Mouse (Mus musculus): ENCODE measurements around the gene Urb2. TPM values are rescaled to one million over a fixed set of nuclear protein-coding genes. Genes with fewer than 3 reads are reported as not detected.
A peak's percentile ranks its signal among the peaks of the same experiment; 100 is the strongest.

Urb2 gene
- total and polyA plus RNA-seq, 3 experiments, result 2.6 to 6.3 (median 6.2) TPM

DNA sequence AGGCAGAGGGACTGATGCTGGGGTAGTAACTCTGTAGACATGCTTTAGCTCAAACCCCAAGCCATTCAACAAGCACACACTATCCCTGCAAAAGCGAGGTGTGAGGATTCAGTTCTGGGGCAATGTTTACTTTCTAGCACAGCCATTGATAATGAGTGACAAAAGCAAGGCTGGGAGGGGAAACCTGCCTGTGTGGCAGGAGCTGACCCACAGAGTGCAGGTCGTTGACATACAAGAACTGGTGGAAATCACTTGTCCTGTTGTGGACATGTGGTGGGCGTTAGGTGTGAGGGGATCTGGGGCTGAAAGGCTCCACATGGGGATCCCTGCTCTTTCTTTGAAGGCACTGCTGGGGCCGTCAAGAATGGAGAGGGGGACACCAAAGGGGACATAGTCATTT, 31.3 kb downstream of the Urb2 start:
- no peaks in the 10 kb centered on the region for H3K4me1 ChIP-seq (ENCODE audit: control insufficient read depth, insufficient read depth, low read length)
- TF ChIP-seq EP300 (IDR thresholded peaks at IDR 0.05; ENCODE audit: insufficient read depth, low read depth, low read length) (no peak), CTCF (IDR thresholded peaks at IDR 0.05) (no peak), POLR2A (IDR thresholded peaks at IDR 0.05; ENCODE audit: insufficient read depth, low read depth, low read length) (no peak)
- no peaks in the 10 kb centered on the region for H3K36me3 ChIP-seq (ENCODE audit: control insufficient read depth, insufficient read depth, low read length)
- no peak overlapping the region for H3K4me3 ChIP-seq
- intact Hi-C loops (cut with DNase I), result loop anchor here (1.0 to 5.0 kb wide), 3 partner anchors 178 to 297 kb away; partner anchors contain the start of gene Galnt2
- no peak overlapping the region for H3K27ac ChIP-seq
- DNase-seq, result no peak
- H3K79me2 ChIP-seq (replicated peaks; ENCODE audit: control insufficient read depth, insufficient read depth, low read length), result no peaks in the 10 kb centered on the region
- H3K27me3 ChIP-seq (ENCODE audit: control insufficient read depth, insufficient read depth, low read length), result no peaks in the 10 kb centered on the region
- no peak overlapping the region for H3K9ac ChIP-seq (ENCODE audit: low read depth, low read length)
- 74% methylated on average over 4 of the region's 4 CpGs for WGBS

DNA sequence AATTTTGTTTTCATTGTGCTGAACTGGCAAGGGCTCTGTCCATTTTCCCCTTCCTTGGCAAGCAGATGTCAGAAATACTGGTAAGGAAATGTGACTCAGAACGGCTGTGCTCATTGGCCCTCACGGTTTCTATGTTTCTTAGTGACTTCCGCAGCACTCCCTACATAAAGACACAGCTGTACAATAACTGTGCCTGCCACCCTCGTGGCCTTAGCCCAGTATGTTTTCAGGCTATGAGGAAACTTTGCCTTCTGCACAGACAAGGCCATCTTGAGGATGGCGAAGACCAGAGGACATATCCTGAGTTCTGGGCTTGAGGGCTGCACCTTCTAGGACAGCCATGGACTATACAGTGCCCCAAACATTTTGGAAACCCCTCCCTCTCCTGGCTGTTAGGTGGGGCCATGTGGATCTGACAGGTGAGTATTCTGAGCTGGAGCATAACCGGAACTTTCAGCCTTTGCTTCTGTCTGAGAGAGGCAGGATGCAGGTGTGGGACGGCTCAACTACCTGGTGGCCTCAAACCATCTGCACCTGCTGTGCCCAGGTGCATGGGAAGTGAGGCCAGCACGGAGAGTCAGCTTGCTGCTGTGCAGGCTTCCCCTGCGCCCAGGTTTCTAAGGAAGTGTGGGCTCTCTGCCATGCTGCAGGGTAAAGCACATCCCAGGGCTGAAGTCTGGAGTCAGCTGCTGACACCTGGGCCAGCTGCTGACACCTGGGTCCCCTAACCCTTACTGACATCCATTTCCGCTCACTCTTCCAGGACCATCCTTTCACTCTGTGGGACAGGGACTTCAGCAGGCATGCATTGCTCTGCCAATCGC, 35.7 kb downstream of the Urb2 start:
- DNase-seq, result no peak
- WGBS, result 77% methylated on average over 11 of the region's 11 CpGs
- TF ChIP-seq CTCF (IDR thresholded peaks at IDR 0.05) (no peak), POLR2A (IDR thresholded peaks at IDR 0.05; ENCODE audit: insufficient read depth, low read depth, low read length) (no peak), EP300 (IDR thresholded peaks at IDR 0.05; ENCODE audit: insufficient read depth, low read depth, low read length) (no peak)
- Histone ChIP-seq H3K79me2 (replicated peaks; ENCODE audit: control insufficient read depth, insufficient read depth, low read length) (no peaks in the 10 kb centered on the region), H3K9ac (ENCODE audit: low read depth, low read length) (no peak overlapping the region), H3K4me3 (no peak overlapping the region), H3K27me3 (ENCODE audit: control insufficient read depth, insufficient read depth, low read length) (no peaks in the 10 kb centered on the region), H3K36me3 (ENCODE audit: control insufficient read depth, insufficient read depth, low read length) (no peaks in the 10 kb centered on the region), H3K4me1 (ENCODE audit: control insufficient read depth, insufficient read depth, low read length) (no peaks in the 10 kb centered on the region), H3K27ac (no peak overlapping the region)
- intact Hi-C loops (cut with DNase I), result no loop called here

DNA sequence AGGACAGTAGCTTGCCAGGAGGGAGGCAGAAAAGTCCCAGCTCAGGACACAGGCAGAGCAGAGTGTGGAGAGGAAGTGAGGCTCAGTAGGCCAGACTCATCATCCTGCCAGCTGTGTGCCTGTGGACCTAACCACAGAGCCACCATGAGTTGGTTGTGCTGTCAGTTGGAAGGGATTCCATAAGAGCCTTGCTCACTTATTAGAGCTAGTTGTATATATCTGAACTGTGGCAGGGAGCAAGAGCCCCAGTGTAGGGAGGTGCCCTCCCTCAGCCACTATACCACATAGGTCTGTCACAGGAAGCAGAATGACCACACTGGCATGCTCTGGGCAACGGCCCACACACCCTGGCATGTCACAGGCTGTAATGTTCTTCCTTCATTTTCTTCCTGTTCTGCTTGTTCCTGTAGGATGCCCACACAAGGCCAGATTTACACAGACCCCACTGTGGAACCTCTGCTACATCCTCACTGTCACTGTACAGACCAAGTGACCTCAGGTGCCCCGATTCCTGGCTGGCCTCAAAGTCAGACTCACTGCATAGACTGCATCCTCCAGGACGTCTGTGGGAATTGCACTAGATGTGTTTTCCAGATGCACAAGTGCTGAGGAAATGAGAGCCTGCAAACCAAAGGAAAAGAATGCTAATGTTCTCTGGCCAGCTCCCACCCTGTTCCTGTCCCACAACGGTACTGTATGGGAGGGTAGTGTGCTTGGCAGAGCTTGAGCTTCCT, 45.2 kb downstream of the Urb2 start:
- peak; percentile 47 to 68 for DNase-seq
- Histone ChIP-seq H3K4me1 (ENCODE audit: control insufficient read depth, insufficient read depth, low read length) (peaks cover 18% of the 10 kb centered on the region), H3K9ac (ENCODE audit: low read depth, low read length) (no peak overlapping the region), H3K27ac (peak overlapping the region; percentile 12), H3K36me3 (ENCODE audit: control insufficient read depth, insufficient read depth, low read length) (peaks cover 2% of the 10 kb centered on the region; the same call in 1 of the 2 replicates), H3K27me3 (ENCODE audit: control insufficient read depth, insufficient read depth, low read length) (no peaks in the 10 kb centered on the region), H3K4me3 (no peak overlapping the region), H3K79me2 (replicated peaks; ENCODE audit: control insufficient read depth, insufficient read depth, low read length) (no peaks in the 10 kb centered on the region)
- 38% methylated on average over 4 of the region's 4 CpGs for WGBS
- TF ChIP-seq EP300 (IDR thresholded peaks at IDR 0.05; ENCODE audit: insufficient read depth, low read depth, low read length), result peak; percentile 91
- peak; percentile 41 for TF ChIP-seq CTCF (IDR thresholded peaks at IDR 0.05)
- peak; percentile 28; the same call in 1 of the 2 replicates for TF ChIP-seq POLR2A (IDR thresholded peaks at IDR 0.05; ENCODE audit: insufficient read depth, low read depth, low read length)
- intact Hi-C loops (cut with DNase I), result no loop called here

DNA sequence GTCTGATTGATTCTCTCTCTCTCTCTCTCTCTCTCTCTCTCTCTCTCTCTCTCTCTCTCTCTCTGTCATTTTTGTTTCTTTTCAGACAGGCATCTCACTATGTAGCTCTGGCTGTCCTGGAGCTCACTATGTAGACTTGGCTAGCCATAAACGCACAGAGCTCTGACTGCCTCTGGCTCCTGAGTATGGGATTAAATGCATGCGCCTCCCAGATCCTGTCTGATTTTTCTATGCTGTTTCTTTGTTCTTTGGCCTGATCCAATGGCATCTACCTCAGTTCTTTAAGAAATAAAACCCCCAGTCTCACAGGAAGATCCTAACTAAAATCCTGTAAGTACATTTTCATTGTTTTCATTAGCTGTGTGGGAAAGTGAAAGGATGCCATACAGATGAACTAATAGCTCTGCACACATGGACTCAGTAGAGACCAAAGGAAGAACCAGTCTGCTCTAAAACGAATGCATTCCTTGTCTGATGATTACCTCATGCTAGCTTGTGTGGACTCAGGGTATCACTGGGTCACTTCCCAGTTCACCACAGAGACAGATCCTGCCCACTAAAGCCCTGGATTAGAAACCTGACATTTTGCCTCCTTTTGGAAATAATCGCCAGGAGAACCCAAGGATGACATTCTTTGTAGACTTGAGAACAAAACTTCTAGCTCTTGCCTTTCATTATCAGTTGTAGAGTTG, 45.9 kb downstream of the Urb2 start:
- H3K4me3 ChIP-seq, result no peak overlapping the region
- H3K4me1 ChIP-seq (ENCODE audit: control insufficient read depth, insufficient read depth, low read length), result peaks cover 18% of the 10 kb centered on the region
- no peak overlapping the region for H3K9ac ChIP-seq (ENCODE audit: low read depth, low read length)
- H3K79me2 ChIP-seq (replicated peaks; ENCODE audit: control insufficient read depth, insufficient read depth, low read length), result no peaks in the 10 kb centered on the region
- no peak for DNase-seq
- TF ChIP-seq CTCF (IDR thresholded peaks at IDR 0.05) (no peak), EP300 (IDR thresholded peaks at IDR 0.05; ENCODE audit: insufficient read depth, low read depth, low read length) (no peak), POLR2A (IDR thresholded peaks at IDR 0.05; ENCODE audit: insufficient read depth, low read depth, low read length) (no peak)
- no peaks in the 10 kb centered on the region for H3K27me3 ChIP-seq (ENCODE audit: control insufficient read depth, insufficient read depth, low read length)
- intact Hi-C loops (cut with DNase I), result no loop called here
- peak overlapping the region; percentile 65 for H3K27ac ChIP-seq
- peaks cover 2% of the 10 kb centered on the region; the same call in 1 of the 2 replicates for H3K36me3 ChIP-seq (ENCODE audit: control insufficient read depth, insufficient read depth, low read length)
- 41% methylated on average over 4 of the region's 4 CpGs for WGBS

DNA sequence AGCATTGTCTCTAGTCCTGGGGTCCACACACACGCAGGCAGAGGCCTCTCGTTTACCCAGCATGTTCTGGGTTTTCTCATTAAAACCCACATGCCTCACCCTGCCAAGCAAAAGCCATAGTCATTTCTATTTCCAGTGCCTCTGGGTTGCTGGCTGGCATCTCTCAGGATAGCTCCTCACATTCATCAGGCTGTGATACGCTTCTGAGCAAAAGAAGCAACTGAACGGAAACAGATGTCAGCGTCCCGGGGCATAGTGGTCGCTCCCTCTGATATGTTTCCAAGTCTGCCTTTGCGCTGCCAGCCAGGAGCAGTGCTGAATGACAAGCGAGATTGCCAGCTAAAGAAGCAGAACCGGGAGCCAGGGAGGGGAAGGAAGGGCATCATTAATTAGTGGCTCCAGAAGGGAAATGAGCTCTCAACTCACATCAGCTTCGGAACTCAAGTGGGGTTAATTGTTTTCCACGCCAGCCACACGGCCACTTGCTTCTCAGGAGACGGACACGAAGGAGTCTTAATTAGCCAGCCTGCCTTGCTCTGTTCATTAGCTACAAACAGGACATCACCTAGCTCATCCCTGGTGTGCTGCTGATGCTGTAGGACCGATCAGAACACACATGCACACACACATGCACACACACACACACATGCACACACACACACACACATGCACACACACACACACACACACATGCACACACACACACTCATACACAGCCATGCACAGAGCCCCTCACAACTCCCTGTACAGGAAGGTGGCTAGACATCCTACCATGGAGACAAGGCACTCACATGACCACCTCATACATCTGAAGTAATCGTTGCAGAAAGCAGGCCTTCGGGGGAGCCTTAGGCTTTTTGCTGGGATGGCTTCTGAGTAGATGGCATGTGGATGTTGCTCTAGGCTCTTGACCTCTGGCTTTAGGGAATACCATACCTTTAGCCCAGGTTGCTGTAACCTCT, 49.3 kb downstream of the Urb2 start:
- peak in 1 of 2 experiments; percentile 16 for DNase-seq
- H3K4me1 ChIP-seq (ENCODE audit: control insufficient read depth, insufficient read depth, low read length), result peaks cover 18% of the 10 kb centered on the region

More for the DNA sequence above, 49.3 kb downstream of the Urb2 start:
- no peak overlapping the region for H3K9ac ChIP-seq (ENCODE audit: low read depth, low read length)
- no peak overlapping the region for H3K27ac ChIP-seq
- TF ChIP-seq POLR2A (IDR thresholded peaks at IDR 0.05; ENCODE audit: insufficient read depth, low read depth, low read length) (no peak), CTCF (IDR thresholded peaks at IDR 0.05) (no peak), EP300 (IDR thresholded peaks at IDR 0.05; ENCODE audit: insufficient read depth, low read depth, low read length) (no peak)
- 23% methylated on average over 18 of the region's 18 CpGs for WGBS
- intact Hi-C loops (cut with DNase I), result no loop called here
- H3K27me3 ChIP-seq (ENCODE audit: control insufficient read depth, insufficient read depth, low read length), result no peaks in the 10 kb centered on the region
- H3K36me3 ChIP-seq (ENCODE audit: control insufficient read depth, insufficient read depth, low read length), result peaks cover 2% of the 10 kb centered on the region; the same call in 1 of the 2 replicates
- H3K4me3 ChIP-seq, result no peak overlapping the region
- H3K79me2 ChIP-seq (replicated peaks; ENCODE audit: control insufficient read depth, insufficient read depth, low read length), result no peaks in the 10 kb centered on the region
